Mouse (Mus musculus) regulatory T cell (primary cell): ENCODE measurements around the gene Zscan2.

Experiments
- in situ Hi-C: fragments of 300-600 bp; cut with MboI, MseI; formaldehyde crosslinking; loops from one replicate; pipeline ENCODE4 v1.15.1; 2025; ENCODE audit warnings: high pct_unique_total_duplicates

The Zscan2 gene

DNA sequence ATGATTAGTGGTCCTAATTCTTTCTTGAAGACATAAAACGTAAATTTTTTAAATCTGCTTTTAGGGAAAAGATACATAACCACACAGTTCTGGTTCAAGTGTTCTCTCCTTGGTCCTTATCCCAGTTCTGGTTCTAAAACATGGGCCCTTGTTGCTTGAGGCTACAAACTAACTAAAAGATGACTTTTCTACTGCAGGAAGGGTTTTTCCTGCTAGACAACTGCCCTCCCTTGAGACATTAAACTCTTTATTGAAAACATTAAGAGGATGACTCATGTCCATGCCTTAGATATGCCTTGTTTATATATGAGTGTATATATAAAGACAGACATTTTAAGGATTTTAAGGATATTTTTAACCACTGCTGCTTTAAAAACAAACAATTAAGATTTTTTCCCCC, 17.5 kb upstream of the Zscan2 start:
- in situ Hi-C loops, result loop anchor here (5.0 kb wide), 1 partner anchor 46 kb away; no protein-coding TSS in a partner anchor

DNA sequence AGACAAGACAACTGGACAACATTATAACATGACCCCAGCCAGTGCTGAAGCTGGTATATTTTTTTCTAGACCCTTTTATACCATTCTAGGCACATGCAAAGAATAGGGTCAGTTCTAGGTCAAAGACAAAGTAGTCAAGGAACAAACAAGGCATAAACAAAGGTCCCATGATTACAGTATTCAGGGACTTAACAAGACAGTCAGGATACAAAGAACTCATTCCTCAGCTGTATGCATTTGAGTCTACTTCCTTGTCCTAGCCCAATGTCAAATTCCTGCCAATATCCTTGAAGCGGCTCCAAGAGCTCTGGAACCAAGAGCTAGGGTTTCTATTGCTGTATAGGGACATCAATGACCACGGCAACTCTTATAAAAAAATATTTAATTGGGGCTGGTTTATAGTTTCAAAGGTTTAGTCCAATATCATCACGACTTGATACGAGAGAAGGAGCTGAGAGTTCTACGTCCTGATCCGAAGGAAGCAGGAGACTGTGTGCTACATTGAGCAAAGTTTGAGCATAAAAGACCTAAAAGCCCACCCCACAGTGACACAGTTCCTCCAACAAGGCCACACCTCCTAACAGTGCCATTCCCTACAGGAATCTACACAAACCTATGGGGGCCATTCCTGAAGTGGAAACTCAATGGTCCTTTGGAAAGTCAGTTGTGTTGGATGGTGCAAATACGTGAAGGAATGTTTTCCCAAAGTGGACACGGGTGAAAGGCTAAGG, 16.6 kb upstream of the Zscan2 start:
- in situ Hi-C loops, result loop anchor here (5.0 kb wide), 1 partner anchor 47 kb away; no protein-coding TSS in a partner anchor

DNA sequence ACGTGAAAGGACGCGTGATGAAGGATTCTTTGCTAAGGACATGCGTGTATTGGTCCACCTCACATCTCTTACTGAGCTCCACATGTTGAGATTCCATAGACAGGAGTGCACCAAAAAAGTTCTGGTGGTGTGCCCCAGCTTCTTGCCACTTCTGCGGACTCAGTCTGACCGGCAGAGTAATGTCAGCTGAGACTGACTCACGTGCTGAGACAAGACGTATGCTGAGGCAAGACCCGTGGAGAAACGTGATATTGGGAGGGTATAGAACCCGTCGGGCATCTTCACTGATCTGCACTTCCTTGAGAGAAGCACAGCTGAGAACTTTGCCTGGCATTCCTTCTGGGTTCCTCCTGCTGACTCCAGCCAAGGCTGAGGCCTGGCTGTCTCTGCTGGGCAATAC, 16.0 kb upstream of the Zscan2 start:
- in situ Hi-C loops, result loop anchor here (5.0 kb wide), 1 partner anchor 47 kb away; no protein-coding TSS in a partner anchor

DNA sequence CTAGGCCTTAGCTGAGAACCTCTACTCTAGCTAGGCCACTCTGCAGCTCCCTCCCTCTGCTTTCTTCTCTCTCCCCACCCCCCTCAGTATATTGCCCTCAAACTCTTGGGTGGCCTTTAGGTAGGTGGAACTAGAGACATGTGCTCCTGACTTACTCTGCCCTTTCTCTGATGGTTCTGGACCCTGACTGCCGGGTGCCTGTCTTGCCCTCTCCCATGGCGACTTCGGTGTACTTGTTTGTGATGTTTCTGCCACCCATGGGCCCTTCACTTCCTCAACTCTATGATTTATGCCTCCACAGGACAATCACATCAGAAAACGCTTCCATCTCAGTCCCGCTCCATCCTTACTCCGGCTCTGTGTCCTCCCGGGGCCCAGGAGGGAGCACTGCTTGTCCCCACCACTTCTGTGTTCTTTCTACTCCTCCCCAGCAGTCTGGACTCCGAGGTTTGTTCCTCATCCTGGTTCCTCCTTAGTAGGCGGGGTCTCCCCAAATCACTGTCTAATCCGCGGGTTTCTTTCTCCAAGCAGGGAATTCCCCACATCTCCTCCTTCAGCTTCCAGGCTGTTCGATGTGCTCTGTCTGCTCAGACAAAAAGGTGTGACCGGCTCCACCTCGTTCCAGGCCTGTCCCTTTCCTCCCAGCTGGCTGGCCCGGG, 15.0 kb upstream of the Zscan2 start:
- in situ Hi-C loops, result no loop called here

DNA sequence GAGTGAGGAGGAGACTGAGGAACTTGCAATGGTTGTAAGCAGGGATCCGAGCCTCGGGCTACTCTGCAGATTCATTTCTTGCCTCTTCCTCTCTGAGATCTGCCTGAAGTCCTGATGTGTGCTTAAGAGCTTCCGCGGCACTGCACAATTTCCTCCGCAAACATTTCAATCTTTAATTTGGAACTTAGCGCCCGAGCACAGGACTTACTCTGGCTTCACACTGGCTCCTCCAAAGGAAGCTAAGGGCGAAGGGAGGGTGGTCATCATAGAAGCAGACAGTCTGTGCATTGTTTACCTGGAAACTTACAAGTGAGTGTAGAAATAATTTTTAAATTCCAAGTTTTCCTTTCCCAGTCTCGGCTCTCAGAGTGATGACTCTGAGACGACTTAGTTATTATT, 14.4 kb upstream of the Zscan2 start:
- in situ Hi-C loops, result no loop called here

DNA sequence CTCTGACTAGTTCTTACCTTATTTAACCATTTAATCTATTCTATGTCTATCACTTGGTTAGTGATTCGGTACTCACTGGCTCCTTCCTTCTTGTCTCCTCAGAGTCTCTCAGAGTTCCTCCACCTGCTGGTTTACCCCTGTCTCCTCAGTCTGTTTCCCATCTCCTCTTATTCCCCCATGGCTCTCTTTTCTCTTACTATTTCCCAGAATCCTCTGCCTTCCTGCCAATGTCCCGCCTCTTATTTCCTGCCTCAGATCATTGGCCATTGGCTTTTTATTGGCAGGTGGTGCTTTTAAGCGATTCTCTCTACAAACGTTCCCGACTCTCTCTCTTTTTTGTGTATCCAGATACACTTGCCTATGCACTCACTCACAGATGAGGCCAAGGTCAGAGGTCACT, 14.0 kb upstream of the Zscan2 start:
- in situ Hi-C loops, result no loop called here

DNA sequence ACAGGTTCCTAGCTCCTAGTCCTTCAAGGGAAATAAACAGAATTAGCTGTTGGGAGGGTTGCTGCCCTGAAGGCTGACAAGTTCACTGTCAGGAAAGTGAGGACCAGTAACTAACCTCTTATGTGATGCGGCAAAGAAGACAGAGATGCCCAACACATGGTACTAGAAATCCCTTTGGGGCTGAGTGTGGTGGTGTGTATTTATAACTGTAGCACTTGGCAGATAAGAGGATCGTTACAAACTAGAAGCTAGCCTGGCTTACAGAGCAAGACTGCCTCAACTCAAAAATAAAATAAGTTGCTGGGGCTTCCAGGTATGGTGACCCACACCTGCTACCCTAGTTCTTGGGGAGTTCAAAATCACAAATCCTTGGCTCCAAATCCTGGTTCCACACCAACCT, 11.5 kb upstream of the Zscan2 start:
- in situ Hi-C loops, result no loop called here

DNA sequence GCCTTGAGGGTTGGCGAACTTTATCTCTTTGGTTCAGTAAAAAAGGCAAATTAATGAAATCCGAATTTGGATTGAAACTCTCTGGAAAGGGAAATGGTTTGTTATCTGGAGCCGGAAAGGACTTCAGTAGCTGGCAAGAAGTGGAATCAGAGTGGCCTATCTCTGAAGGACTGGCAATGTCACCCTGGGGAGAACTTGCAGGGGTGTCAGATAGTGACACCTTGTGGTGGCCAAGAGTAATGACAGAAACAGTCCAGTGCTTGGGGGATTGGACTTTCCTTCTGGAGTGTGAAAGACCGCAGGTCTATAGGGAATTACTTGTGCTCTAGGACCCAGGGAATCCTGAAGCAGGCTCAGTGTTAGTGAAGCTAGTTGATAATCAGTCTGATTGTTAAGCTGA, 11.0 kb upstream of the Zscan2 start:
- in situ Hi-C loops, result loop anchor here (5.0 kb wide), 1 partner anchor 112 kb away; no protein-coding TSS in a partner anchor

DNA sequence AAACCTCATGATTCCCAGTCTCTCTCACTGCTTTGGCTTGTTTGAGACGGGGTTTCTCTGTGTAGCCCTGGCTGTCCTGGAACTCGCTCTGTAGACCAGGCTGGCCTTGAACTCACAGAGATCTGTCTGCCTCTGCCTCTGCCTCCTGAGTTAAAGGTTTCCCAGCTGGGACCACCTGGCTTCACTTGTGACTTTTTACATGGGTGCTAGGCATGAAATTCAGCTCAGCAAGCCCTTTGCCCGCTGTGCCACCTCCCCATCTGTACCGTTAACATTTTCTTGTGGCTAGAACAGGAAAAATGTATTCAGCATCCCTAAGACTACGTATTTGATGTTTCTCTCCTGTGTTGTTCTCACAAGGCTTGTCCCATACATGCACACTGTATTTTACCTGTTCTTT, 10.2 kb upstream of the Zscan2 start:
- in situ Hi-C loops, result loop anchor here (5.0 kb wide), 1 partner anchor 113 kb away; no protein-coding TSS in a partner anchor

DNA sequence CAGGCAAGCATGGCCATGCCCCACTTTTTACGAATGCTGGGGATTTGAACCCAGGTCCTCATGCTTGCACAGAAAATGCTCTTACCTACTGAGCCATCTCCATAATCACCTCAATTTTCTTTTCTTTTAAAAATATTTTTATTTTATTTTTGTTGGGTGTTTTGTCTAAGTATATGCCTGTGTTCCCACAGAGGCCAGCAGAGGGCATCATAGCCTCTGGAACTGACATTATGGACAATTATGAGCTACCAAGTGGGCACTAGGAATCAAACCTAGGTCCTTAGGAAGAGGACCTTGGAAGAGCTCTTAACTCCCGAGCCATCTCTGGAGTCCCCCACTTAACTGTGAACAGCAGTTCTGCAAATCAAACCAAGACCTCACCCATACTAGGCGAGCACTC, 7.5 kb upstream of the Zscan2 start:
- in situ Hi-C loops, result loop anchor here (5.0 kb wide), 1 partner anchor 116 kb away; no protein-coding TSS in a partner anchor

DNA sequence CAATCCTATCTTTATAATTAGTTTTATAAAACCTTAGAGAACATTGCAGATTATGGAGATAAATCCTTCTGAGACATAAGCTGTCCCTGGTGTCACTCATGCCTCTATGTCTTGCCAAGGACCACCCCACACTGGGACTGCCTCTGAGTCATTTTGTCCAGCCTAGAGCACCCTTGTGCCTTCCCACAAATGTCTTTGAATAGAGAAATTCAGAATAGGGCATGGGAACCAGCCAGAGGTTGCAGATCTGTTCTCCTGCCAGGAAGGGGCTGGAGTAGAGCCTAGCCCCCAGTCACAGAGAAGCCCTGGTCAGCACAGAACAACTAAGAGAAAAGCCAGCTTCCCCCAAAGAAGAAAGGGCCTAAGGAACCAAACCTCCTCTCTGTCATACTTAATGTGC, 5.4 kb upstream of the Zscan2 start:
- in situ Hi-C loops, result no loop called here

DNA sequence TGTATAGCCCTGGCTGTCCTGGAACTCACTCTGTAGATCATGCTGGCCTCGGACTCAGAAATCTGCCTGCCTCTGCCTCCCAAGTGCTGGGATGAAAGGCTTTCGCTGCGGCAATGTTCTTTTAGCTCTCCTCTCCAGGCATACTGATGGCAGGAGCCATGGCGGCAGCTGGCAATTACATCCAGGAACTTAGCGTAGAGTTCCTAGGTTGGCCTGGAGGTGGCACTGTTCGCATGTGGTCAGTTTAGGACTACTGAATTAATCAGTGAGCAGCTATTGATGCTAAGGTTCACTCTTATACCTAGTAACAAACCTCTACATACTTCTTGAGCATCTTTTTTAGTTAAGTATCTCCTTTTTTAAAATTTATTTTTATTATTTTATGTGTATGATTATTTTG, 3.5 kb upstream of the Zscan2 start:
- in situ Hi-C loops, result no loop called here

DNA sequence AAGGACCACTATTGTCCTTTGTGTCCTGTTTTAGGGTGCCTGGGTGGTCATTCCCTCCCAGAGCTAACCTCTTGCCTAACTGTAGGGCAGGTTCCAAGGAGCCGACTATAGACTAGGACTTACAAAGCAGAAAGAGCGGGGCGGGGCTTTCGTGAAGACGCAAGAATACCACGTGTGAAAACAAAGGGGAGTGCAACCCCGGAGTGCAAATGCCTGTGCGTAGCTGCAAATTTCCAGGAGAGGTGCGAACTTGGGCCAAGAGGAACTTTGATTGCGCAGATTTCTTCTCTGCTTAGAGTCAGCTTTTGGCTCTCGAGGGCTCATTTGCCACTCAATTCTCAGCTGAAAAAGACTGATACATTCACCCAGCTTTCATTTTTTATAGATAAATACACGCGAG, 493 bp upstream of the Zscan2 start:
- in situ Hi-C loops, result no loop called here

DNA sequence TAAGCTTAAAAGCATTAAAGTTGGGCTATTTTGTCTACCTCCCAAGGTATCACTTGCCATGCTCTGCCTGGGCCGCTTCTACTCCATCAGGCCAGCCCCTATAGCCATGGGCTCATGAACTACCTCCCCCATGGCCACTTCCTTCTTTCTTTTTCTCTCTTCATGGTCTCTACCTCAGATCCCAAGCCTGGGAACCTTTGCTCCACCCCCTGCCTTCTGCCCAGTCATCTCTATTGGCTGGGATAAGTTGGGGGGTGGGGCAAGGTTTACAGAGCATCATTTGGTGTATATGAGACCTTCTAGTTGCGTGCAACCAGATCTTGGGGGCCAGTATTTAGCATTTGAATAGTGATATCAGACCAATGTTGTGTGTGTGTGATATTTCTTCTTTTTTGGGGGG, 1.8 kb downstream of the Zscan2 start:
- in situ Hi-C loops, result no loop called here

DNA sequence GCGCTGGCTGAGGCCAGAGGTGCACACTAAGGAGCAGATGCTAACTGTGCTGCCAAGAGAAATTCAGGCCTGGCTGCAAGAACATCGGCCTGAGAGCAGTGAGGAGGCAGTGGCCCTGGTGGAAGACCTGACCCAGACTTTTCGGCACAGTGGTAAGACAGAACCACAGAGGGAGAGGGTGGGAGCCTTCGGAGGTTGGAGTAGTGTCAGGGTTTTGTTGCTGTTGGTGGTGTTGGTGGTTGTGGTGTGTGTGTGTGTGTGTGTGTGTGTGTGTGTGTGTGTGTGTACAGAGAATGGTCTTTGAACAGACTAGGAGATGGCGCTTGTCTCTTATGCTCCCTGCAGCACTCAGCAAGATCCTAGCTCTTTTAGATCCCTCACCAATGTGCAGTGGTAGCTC, 2.8 kb downstream of the Zscan2 start:
- in situ Hi-C loops, result no loop called here

DNA sequence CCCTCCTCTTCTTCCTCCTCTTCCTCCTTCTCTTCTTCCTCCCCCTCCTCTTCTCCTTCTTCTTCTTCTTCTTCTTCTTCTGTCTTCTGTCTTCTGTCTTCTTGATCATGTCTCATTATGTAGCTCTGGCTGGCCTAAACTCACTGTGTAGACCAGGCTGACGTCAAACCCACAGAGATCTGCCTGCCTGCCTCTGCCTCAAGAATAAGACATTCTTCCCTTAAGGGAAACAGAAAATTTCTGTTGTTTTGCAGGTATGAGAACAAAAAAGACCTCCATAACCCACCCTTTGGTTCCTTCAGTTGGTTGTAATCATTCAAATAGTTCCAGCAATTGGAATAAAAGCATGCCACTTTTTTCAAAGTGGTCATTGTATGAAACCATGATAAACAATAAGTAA, 3.4 kb downstream of the Zscan2 start:
- in situ Hi-C loops, result no loop called here

DNA sequence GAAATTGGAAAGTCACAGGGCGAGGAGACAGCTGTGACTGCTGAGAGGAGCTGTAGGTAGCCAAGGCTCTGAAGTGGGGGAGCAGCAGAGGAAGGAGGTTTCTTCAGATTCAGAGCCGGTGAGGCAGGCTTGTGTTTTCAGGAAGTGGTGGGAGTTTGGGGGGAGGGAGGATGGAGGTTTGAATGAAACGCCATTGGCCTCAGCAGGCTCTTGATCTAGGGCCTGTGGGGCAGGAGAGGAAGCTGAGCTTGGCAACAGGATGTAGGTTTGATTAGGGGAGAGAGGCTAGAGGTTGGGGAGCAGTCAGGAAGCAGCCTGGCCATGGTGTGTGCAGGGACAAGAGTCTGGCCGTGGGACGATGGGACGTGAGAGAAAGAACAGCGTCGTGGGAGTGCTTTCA, 4.1 kb downstream of the Zscan2 start:
- in situ Hi-C loops, result no loop called here

DNA sequence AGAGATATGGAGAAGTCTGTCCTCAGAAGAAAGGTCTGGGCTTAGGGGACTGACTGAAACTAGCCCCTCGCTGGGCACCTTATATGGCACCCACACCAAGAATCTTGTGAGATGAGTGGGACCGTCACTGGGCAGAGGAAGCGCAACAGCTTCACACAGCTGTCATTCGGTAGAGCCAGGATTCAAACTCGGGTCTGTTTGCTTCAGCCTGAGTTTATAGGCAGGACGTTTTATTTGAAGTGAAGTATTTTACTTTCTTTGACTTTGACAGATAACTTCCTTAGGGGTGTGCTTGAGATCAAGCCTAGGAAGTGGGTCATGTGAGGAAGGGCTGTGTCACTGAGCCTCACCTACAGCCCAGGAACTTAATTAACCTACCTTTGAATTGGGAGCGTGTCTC, 4.8 kb downstream of the Zscan2 start:
- in situ Hi-C loops, result no loop called here

DNA sequence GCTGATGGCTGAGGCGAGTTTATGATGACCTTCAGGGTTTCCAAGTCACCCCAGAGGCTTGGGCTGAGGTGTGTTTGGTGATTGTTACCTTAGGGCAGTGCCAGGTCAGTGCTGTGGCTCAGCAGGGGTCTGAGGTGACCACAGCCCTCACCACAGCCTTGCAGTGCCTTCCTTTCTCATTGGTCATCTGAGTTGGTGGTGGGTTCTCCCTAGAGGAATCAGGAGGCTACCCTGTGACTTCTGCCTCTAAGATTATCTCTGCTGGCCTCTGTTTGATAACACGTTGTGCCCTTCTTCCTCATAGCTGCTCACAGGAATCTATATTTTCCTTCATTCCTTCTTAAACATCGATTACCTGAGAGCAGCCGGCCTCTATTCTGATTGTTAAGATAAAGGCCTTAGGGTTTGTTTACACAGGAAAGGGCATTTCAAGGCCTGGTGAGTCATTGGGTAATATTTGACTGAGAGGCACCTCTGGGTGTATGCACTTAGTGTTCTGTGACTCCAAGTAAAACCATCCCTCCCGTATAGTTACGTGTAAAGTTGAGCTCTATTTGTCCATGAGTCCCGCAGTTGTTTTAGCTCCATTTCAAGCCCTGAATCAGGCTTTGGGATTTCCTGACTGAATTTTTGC, 5.9 kb downstream of the Zscan2 start:
- in situ Hi-C loops, result no loop called here

DNA sequence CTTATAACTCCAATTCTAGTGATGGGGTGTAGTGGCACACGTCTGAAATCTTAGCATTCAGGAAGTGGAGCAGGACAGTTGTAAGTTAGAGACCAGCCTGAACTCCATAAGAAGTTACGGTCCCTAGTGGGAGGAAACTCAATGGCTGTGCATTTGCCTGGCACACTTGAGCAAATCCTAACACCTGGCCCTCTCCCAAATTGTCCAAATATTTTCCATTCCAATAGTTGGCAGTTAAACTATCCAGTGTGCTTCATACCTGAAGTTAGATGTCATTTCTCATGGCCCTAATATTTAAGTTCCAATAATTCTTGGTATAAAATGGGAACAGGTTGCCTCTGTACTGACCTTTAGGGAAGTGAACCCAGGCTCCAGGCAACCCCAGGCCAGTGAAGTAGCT, 8.0 kb downstream of the Zscan2 start:
- in situ Hi-C loops, result no loop called here

DNA sequence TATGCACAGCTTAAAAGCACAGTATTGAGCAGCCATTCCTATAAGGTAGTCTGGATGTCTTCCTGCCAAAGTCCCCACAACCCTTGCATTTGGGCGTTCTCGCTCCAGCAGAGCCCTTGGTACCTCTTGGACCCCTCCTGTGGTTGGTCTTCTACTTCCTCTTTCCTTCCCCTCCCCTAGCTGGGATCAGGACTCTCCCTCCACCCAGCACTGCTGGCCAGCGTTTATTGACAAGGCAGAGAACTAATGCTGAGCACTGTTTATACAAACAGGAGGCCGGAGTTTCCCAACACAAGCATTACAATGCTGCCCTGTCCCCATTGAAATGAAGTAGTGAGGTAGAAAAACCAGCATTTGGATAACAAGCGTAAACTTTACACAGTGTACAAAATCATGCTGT, 12.3 kb downstream of the Zscan2 start:
- in situ Hi-C loops, result no loop called here

DNA sequence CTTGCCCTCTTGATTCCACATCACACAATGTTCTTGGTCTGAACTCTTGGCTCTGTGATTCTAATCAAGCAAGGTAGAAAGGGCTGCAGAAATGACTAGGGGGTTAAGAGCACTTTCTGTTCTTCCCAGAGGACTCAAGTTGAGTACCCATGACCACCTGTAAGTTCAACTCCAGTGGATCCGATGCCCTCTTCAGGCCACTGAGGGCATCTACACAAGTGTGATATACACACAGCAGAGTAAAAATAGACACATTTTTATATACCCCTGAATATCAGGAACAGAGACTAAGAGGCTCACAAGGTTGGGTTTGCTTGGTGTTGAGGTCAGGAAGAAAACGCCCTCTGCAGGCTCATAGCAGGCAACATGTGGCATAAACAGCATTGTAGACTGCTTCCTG, 12.9 kb downstream of the Zscan2 start:
- in situ Hi-C loops, result no loop called here

DNA sequence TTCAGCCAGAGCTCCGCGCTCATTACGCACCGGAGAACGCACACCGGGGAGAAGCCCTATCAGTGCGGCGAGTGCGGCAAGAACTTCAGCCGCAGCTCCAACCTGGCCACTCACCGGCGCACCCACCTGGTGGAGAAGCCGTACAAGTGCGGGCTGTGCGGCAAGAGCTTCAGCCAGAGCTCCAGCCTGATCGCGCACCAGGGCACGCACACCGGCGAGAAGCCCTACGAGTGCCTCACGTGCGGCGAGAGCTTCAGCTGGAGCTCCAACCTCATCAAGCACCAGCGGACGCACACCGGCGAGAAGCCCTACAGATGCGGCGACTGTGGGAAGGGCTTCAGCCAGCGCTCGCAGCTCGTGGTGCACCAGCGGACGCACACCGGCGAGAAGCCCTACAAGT, 15.0 kb downstream of the Zscan2 start:
- in situ Hi-C loops, result no loop called here
